Mouse (Mus musculus) spleen, adult 12 weeks (tissue): Measurements from ENCODE around the gene Dpyd.

Experiments used
- DNase-seq: peaks from one replicate; pipeline ENCODE4 v3.0.0; 2022; ENCODE audit warnings: low spot score

Dpyd gene

DNA sequence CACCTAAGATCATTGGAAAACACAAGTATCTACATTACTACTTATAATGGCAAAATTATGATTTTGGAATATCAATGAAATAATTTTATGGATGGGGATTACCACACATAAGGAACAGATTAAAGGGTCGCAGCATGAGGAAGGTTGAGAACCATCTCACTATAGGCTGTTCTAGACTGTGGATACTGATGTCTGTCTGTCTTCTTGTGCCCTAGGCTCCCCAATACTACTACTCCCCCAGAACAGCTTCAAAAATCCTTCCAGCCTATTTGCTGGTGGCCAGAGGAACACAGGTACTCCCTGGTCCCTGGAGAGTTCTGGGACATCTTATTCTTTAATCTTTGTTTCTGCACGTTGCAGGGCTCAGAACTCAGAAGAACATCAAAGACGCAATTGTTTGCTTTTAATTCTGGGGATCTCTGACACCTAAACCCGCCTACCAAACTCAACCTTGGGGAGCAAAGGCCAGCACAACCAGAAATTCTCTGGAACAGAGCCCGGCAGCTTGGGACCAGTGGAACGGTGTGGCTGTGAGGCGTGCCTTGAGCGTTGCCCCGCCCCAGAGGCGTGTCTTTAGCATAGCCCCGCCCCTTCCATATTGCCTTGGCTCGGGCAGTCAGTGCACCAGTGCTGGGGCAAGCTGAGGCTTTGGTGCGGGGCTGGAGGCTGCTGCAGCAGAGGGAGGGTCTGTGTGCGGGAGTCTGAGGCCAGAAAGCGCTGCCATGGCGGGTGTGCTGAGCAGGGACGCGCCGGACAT, at the start of gene Dpyd:
Gene Dpyd (plus strand): TSS at position 576 of the 757 bp plus-strand sequence.
- DNase-seq = no peak

DNA sequence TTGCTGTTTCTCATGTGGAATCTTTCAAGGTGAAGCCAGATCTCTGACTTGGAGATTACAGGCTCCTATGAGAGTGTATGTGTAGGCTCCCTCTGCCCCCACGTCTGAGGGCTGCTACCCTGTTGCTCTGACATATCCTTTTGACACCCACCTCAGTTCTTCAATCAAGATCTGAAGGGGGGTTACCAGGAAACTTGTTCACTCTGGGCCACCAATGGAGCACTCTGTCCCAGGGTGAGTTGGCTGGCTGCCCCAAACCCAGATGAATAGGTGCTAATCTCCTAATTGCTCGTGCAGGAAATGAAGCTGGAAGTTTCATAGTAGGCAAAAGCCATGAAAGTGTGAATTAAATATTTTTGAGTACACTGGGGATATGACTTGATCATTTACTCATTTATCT, 24.3 kb upstream of the Dpyd start:
- no peak for DNase-seq

DNA sequence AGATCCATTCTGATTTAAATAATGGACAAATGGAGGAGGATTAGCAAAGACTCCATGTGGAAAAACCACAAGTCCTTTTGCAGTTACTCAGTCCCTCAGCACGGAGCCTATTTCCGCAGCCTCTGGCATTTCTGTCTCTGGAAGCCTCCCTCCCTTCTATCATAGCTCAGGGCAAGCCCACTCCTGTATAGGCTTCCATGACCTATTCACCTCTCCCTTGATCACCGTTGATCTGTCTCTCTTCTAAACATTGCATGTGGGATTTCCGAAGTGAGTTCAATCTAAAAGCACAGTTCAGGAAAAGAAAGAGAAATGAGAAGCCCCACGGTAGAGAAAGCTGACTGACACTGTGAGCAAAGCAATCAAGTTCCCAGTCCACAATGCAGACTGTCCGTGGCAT, 20.2 kb upstream of the Dpyd start:
- DNase-seq = no peak

DNA sequence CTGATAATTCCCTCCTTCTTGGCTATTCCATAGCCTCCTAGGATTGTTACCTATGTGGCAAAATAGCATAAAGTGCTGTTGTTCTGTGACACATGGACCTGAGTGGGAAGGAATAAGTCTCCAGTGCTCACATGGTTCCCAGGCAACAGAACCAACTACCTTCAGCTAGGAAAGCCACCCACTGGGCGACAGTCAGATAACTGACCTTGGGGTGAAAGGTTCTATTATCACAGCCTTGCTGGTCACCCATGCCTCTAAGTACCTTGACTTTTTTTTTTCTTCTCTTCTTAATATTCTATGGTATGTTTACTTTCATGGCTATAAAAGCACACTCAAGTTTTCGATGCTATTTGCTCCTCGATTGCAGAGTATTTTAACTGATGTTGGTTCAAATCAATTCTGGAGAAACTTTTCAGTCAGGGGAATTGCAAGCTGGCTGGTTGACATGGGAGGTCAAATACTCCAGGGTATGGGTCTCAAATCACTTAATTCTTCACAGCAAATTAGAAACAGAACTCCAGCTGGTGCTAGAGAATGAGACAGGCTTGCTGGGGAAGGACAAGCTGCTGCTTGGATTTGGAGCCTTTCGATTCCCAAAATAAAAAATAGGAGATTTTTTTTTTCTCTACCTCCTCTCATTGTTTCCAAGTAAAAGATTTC, 14.2 kb upstream of the Dpyd start:
- no peak for DNase-seq

DNA sequence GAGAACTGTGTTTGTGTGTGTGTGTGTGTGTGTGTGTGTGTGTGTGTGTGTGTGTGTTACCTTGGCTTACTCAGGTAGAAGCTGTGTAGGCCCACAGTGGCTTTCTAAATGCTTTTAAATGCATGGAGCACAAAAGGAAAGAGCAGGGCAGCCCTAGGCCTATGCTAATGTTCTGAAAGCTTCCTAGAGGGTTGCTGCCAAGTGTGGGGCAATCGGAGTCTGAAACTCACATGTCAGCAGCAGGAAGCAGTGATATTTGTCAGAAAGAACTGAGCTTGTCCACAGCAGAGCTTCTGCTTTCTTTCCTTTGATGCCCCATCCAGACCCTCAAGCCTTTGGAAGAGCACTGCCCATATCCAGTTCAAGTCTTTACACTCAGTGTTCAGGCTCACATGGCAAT, 4.3 kb upstream of the Dpyd start:
- DNase-seq = no peak

DNA sequence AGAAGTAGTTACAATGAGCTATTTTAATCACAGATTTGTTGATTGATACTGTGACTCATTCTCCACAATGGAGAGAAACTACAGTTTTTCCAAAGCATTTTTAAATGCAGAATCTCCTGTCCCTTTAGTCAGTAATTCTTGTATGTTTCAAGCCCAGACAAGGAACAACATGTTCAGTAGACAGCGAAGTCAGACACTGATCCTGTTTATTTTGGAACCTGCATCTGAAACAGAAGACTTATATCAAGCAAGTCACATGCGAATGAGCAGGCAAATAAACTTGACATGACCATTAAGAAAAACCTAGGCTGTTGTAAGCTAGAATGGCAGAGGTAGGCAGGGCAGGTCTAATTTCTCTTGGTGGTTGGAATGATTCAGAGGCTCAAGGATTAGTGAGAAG, 2.0 kb upstream of the Dpyd start:
- no peak for DNase-seq

DNA sequence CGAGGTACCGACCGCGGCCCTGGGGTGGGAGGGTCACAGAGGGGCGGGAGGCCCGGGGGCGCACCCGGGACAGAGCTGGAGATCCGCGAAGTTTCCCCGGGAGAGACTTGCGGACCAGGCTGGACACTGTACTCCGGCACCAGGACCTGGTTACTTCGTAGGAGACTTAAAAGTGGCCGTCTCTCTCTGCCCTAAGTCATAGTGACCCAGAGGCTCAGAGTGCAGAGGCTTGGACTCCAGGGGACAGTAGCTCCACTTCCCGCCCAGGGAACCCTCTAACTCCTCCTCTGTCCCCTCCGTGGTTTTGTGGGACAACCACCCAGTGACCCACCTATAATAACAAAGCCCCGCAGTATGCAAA, 362 bp downstream of the Dpyd start:
- DNase-seq = no peak

DNA sequence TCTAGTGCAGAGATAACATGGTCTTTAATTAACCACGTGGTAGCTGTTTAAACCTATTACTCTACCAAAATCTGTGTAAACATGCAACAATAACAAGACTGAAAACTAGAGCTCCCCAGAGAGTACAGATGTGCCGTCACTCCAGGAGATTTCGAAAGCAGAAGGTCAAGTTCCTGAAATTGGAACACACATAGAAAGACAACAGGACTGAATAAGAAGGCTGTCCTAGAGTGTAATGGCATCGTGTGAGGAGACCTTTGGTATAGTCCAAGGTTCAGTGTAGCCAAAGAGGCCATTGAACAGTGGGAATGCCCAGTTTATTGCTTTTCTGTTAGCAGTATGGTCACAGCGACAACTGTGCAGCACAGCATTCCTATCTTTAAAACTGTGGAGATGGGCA, 4.8 kb downstream of the Dpyd start:
- no peak for DNase-seq

DNA sequence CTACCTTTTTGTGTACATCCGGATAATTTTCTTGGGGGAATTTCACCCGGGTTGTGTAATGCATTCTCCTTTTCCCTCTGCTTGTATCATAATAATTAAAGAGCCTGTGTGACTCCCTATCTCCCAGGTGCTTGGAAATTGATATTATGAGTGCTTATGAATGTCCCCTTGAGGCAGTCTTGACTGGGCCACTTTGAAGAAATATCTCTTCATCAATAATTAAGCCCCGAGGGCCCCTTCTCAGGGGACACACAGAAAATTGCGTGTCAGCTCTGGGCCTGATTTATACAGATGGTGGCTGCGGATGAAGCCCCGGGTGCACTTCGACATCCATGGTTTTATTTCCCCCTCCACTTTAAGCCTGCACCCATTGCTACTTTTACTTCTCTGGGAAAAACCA, 8.3 kb downstream of the Dpyd start:
- no peak for DNase-seq

DNA sequence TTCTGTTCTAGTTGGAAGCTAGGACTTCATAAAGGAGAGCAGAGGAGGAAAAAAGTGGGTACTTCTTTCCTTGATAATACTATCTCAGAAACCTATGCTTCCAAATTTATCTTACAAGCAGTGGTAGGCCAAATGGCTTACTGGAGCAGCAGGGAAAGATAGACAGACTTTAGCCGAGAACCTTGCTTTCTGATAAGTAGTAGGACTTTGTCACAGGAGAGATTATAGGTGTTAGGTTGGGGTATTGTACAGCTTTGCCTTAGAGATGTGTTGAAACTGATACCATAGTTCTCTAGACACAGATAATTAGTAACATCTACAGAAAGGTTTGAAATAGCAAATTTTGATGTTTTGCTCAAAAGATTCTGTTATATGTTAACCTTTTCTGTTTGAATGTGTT, 28.6 kb downstream of the Dpyd start:
- no peak for DNase-seq

DNA sequence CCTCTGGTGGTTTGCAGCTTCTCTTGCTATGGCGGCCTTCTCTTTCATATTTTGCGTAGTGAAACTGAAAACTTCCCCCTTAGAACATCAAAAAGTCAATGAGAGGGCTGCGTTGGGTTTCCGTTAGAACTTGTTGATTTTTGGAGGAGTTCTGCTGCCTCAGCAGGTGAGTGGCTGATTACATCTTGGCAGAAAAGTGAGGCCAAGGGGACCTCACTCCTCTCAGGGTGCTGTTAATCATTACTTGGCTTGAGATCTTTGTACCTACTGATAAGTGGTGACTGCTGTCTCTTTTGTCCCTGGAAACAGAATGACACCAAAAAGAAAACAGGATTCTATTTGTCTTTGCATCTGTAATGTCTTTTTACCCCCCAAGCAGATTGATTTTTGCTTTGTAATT, 32.9 kb downstream of the Dpyd start:
- no peak for DNase-seq

DNA sequence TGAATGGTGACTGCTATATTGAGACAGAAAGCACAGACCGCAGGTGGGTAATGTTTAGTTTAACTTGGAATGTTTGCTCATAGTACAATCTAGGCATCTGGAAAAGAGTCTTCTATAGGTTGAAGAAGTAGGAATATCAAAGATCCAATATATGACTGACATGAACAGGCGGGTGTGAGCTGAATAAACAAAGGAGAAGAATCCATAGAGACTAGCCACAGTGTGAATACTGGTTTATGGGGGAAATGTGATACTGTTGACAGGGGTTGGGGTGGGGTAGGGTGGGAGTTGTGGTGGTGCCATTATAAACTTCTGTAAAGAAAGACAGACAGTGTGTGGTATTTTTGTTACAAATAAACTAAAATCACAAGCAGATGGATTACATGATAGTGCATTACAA, 33.8 kb downstream of the Dpyd start:
- no peak for DNase-seq

DNA sequence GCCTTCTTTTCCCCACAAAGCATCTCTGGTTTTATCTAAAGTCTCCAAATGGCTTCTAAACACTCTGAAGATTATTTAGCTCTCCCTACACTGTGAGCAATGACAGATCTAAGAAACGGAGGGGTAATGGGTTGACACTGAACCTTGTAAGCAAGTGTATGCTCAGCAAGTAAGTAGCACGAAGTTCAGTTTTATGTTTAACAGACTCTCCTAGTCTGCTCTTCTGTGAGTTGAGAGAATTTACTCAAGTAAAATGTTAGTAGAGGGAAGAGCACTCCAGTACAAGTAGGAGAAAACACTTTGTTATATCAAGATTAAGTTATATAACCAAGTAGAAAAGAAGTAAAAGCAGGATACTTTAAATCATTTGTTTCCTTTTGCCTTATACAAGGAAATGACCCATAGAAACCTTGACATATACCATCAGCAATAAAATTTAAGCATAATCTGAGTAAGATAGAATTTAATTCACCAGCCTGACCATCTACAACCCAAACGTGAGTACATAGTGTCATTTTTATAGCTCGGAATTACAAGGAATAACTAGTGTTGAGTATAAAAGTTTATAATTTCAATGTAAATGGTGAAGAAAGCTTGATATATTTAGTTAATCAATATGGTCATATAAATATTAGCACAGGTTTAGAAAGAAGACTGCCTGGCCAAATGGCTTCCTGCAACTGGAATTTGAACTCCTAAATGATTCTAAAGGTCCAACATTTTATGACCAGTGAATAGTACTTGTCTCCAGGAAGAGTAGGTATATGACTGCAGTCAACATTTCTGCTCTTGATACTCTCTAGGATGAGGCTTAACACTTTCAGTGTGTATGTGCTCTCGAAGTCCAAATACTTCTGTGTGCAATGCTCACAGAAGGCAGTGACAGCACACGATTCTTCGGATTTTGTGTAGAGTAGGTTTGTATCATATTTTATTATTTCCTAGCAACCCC, 40.0 kb downstream of the Dpyd start:
- no peak for DNase-seq

DNA sequence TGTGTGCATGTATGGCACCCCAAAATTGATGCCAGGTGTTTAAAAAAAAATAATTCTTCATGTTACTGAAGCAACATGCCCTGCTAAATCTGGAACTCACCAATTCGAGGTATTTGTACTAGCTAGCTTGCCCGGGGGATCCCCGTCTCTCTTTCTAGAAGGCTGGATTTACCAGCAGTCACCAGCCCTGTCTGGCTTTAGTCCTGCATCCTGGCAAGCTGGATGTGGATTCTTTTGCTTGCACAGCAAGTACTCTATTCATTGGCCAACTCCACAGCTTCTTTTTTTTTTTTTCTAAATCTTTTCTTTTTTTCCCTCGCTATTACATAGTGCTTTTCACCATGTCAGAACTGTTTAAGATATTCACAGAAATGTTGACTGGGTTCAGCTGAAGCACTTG, 46.8 kb downstream of the Dpyd start:
- no peak for DNase-seq

DNA sequence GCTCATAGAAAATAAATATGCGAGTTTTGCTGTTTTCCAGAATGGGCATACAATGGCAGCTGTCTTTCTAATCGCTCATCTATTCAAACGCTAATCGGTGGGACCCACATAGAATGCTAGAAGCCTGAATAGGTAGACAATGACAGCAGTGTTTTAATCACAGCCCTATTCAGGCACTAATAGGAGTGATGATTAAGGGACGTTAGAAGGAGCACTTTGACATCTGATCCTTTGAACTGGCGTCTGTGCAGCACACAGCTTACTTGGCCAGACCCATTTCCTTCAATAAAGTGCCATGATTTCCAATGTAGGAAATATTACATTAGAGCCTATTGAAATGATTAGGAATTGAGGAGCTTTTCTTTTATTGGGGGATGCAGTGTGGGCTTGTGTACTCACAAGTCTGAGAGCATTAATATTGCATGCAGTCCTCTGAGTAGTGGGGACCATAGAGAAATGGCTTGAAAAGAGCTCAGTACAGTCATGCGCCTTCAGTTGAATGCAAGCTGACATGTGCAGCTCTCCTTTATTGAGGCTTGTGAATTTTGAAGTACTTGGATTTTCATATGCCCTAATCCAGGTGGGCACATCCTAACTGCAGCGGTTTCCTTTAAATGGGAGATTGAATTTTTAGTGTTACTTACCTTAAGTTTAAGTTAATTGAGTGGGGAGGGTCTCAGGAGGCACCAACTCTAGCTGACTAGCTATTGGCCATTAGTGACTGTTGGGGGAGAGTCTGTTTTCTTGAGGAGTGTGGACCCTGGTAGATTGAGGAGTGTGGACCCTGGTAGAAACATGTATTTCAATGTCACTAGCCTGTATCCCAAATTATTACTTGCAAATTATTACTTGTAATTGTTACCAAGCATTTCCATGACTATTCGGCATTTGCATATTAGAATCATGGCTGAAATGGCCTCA, 64.8 kb downstream of the Dpyd start:
- DNase-seq = no peak

DNA sequence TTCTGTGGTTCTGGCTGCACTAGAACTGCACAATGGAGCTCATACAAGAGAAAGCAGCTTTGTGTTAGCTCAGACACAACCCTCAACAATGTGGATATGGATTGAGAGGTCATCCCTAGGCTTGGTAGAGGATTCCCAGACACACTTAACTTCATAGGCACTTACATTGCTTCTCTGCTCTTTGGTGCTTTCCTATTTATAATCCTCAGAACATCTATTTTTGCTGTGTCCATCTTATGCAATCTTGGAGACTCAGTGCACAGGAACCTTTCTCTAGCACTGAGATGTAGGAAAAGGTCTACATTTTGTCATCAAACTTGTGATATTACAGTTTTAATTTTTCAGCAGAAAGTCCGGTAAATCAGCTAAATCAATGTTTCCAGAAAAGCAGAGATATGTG, 67.8 kb downstream of the Dpyd start:
- DNase-seq = no peak

DNA sequence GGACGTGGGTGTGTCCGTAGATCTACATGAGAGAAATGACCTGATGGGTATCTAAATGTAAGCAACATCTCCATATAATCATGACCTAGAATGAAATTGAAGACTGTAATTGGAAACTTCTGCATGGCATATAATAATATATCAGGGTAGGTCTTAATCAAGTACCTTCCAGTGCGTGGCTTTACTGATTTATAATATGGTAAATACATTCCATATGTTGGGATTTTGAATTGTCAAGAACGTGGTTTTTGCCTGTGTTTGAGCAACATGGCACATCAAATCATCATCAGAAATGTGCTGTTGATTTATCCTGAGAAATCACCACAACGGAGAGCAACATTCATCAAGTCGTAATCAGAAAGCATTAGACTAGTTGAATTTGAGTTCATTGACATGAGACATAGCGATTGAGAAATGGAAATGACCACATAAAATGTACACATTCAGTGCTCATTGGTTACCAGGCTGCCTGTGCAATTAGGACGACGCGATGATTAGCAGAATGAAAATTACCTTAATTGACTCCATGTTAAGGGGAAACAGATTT, 84.2 kb downstream of the Dpyd start:
- no peak for DNase-seq

DNA sequence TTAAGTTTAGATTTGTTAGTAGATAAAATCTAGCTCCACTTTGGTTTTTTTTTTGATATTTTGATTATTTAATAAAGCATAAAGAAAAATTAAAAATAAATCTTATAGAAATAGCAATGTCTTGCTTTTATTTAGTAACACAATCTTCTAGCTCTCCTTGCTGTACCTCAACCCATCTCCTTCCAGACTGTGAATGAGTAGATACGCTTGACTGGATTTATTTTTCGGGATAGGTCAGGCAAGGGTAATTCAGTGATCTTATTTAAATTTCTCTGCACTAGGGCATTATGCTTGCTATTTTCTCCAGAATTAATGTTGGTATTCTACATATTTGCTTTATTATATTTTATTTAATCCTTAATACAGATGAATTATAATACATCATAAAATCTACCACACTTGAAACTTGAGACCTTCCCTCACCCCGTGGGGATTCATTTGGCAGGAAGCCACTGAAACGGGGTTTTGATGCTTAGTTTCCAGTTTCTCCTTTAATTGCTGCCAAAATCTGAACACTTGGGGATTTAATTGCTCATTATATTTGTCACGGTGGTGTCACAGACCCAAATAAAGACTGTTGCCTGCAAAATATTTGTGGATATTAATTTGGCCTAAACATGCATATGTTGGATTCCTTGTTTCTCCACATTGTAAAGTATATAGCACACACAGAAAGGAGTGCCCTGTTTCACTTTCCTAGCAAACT, 102.2 kb downstream of the Dpyd start:
- no peak for DNase-seq

DNA sequence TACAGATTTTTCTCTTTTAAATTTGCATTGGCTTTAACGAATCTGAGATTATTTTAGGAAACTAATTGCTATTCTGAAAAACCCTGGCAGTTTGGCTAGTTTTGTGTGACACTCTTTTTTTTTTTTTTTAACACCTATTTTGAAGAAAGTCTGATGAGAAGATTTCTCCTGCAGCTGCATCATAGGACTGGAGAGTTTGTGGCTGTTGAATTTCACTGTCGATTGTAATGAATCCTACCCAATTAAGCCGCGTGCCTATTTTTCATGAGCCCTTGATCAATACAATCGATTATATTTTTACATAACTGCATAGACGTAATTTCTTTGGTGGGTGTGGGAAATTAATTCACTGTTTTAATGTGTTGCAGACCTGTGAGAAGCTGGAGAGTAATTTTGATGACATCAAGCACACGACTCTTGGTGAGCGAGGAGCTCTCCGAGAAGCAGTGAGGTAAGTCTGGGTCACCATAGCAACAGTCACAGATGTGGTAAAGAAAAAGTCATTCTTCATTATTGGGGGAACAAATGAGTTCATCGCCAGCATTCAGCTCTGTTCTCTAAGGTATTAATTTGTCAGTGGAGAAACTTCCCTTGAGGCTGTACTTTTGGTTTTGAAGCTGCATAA, 112.3 kb downstream of the Dpyd start:
- no peak for DNase-seq

DNA sequence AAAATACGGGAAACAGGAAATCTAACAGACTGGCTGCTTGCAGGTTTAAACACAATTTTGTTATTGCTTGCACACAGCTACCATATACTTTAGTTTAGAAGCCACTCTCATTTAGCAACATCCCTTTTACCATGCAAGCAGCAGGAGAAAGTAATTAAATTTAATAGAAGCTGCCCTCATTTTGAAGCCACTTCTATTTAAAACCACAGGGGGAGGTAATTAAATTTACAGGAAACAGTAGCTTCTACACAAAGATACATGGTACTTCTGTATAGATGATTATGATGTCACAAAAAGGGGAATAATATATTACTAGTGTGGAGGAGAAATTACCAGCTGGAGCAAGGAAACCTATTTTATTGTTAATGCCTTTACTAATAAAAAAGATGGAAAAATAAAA, 113.5 kb downstream of the Dpyd start:
- no peak for DNase-seq
